Mouse (Mus musculus): ENCODE data around the gene Itgae. TPM values are rescaled to one million over a fixed set of nuclear protein-coding genes. Genes with fewer than 3 reads are reported as not detected.

The Itgae gene
- 0.24 and 0.44 TPM in 2 replicates for polyA plus RNA-seq (2015; fragmentation: Nextera tagmentation; extraction: Ambion mirVana)

DNA sequence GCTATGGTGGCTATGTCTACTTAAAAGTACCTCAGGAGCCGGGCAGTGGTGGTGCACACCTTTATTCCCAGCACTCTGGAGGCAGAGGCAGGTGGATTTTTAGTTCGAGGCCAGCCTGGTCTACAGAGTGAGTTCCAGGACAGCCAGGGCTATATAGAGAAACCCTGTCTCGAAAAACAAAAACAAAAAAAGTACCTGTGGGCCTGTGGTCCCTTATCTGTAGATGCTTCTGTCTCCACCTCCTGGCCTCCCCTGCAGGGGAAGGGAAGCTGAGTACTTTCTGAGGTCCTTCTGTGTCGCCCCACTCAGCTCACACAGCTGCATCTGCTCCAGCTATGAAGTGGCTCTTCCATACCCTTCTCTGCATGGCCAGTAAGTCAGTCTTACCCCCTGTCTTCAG, at the start of gene Itgae:
TSS of gene Itgae (plus strand) at position 301 of the 400 bp plus-strand sequence.
- Histone ChIP-seq H3K36me3 (ENCODE audit: insufficient read depth, low read length) (no peaks in the 10 kb centered on the region), H3K27ac (ENCODE audit: low read length) (no peak within 1 kb of the TSS), H3K4me3 (ENCODE audit: low read length) (no peak within 1 kb of the TSS), H3K9ac (replicated peaks; ENCODE audit: low read length) (no peak within 1 kb of the TSS), H3K4me1 (ENCODE audit: insufficient read depth, low read length) (peaks cover 3% of the 10 kb centered on the region), H3K4me2 (replicated peaks; ENCODE audit: low read depth, low read length) (no peak within 1 kb of the TSS), H3K9me3 (ENCODE audit: low read length) (no peaks in the 10 kb centered on the region), H3K27me3 (ENCODE audit: insufficient read depth, low read length) (no peaks in the 10 kb centered on the region)
- no peak for ATAC-seq (ENCODE audit: low FRiP score, low TSS enrichment)
- 86% methylated on average over 4 of the region's 4 CpGs for WGBS

DNA sequence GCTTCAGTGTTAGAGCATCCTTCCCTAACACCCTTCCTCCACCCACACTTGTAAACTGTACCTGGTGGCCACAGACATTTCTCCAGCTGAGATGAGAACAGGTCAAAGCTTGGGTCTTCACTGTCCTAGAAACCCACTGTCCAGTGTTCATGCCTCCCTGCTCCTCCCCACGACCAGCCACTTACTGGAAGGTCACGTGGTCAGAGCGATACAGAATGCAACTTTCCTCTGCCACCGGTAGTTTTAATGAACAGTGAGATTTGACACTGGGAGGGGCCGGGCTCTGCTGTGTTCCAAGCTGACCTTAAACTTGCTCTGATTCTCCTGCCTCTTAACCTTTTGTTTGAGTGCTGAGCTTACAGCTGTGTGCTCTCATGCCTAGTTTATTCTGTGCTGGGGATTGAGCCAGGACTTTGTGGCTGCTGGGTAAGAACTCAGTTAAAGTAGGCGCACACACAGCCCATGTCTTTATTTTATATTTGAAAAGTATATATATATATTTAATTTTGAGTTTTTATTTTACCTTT, 46.1 kb upstream of the Itgae start:
- Histone ChIP-seq H3K4me2 (replicated peaks; ENCODE audit: low read depth, low read length) (no peak overlapping the region), H3K36me3 (ENCODE audit: insufficient read depth, low read length) (no peaks in the 10 kb centered on the region), H3K9ac (replicated peaks; ENCODE audit: low read length) (no peak overlapping the region), H3K27me3 (ENCODE audit: insufficient read depth, low read length) (no peaks in the 10 kb centered on the region), H3K9me3 (ENCODE audit: low read length) (no peaks in the 10 kb centered on the region), H3K4me1 (ENCODE audit: insufficient read depth, low read length) (peaks cover 24% of the 10 kb centered on the region), H3K27ac (ENCODE audit: low read length) (no peak overlapping the region), H3K4me3 (ENCODE audit: low read length) (no peak overlapping the region)
- ATAC-seq (ENCODE audit: low FRiP score, low TSS enrichment), result no peak
- WGBS, result 30% methylated on average over 6 of the region's 6 CpGs

DNA sequence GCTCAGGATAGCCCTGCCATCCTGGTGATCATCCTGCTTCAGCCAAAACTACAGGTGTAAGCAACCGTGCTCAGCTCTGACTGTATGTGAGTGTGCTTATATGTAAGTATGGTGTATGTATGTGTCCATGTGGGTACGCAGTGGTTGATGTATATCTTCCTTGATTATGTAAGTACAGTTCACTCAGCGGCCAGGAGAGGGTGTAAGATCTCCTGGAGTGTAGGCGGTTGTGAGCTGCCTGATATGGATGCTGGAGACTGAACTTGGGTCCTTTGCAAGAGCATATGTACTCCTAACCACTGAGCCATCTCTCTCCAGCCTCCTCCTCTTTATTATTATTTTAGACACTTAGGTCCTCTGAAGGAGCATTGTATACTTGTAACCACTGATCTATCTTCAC, 45.6 kb upstream of the Itgae start:
- 76% methylated on average over 4 of the region's 4 CpGs for WGBS
- no peaks in the 10 kb centered on the region for H3K36me3 ChIP-seq (ENCODE audit: insufficient read depth, low read length)
- no peak overlapping the region for H3K4me2 ChIP-seq (replicated peaks; ENCODE audit: low read depth, low read length)

DNA sequence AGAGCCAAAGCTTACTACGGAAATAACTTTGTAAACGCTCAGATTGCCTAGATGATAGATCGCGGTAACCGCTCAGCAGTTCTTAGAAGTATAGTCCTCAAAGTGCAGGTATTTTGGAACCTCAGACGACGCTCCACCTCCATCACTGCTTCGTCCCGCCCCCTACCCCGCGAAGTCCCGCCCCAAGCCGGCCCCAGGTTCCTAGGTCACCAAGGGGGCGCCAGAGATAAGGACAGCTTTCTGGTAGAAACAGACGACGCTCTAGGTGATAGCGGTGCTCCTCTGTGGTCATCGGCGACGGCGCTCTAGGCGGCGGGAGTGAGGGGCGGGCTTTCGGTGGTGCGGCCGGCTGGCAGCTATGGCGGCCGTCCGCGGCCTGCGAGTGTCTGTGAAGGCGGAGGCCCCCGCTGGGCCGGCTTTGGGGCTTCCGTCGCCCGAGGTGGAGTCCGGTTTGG, 42.8 kb upstream of the Itgae start, which contains the start of gene Ncbp3:
TSS of gene Ncbp3 (plus strand) at position 242 of the 455 bp plus-strand sequence.
- H3K4me2 ChIP-seq (replicated peaks; ENCODE audit: low read depth, low read length), result peak within 1 kb of the TSS; percentile 85
- H3K4me1 ChIP-seq (ENCODE audit: insufficient read depth, low read length), result peaks cover 28% of the 10 kb centered on the region
- peak; percentile 95 for ATAC-seq (ENCODE audit: low FRiP score, low TSS enrichment)
- H3K4me3 ChIP-seq (ENCODE audit: low read length), result peak within 1 kb of the TSS; percentile 93
- H3K9ac ChIP-seq (replicated peaks; ENCODE audit: low read length), result peak within 1 kb of the TSS; percentile 99
- peak within 1 kb of the TSS; percentile 86 for H3K27ac ChIP-seq (ENCODE audit: low read length)
- H3K9me3 ChIP-seq (ENCODE audit: low read length), result no peaks in the 10 kb centered on the region
- no peaks in the 10 kb centered on the region for H3K27me3 ChIP-seq (ENCODE audit: insufficient read depth, low read length)
- peaks cover 8% of the 10 kb centered on the region; the same call in 1 of the 2 replicates for H3K36me3 ChIP-seq (ENCODE audit: insufficient read depth, low read length)
- WGBS, result under 1% methylated on average over 39 of the region's 39 CpGs

More for the DNA sequence above, 45.6 kb upstream of the Itgae start:
- Histone ChIP-seq H3K27ac (ENCODE audit: low read length) (no peak overlapping the region), H3K9ac (replicated peaks; ENCODE audit: low read length) (no peak overlapping the region), H3K4me3 (ENCODE audit: low read length) (no peak overlapping the region), H3K4me1 (ENCODE audit: insufficient read depth, low read length) (peaks cover 28% of the 10 kb centered on the region), H3K27me3 (ENCODE audit: insufficient read depth, low read length) (no peaks in the 10 kb centered on the region), H3K9me3 (ENCODE audit: low read length) (no peaks in the 10 kb centered on the region)
- no peak for ATAC-seq (ENCODE audit: low FRiP score, low TSS enrichment)

DNA sequence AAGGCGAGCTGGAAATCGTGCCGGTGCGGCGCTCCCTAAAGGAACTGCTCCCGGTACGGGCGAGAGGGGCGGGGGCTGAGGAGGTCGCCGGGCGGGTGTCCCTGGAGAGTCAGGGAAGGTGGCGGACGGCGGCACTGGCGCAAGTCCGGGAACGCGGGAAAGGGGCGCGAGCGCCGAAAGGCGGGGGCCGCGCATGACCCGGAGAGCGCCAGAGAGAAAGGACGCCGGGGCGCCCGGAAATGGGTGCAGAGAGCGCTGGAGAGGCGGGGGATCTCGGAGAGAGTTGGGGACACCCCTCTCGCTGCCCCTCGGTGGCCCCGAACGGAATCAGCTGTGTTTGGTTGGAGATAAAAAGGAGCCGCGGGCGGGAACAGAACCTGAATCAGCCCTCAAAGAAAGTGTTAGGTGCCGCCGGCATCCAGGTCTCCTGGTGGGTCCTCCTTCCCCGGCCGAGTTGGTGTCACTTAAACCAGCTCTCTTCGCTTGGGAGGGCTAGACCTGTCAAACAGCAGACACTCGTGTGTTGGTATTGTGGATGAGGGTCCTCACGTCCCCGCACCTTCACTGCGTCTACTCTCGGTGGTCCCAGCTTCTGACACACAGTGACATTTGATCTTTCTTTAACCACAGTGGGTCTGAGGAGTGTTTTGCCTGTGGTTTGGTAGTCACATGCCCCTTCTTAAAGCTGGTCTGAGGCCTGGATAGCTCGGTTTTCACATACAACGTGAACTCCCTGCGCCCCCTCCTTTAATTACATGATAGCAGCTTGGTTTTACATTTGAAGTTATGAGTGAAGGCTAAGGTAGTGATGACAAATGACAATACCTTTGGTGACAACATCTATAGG, 42.1 kb upstream of the Itgae start:
- peak; percentile 79 for ATAC-seq (ENCODE audit: low FRiP score, low TSS enrichment)
- Histone ChIP-seq H3K27ac (ENCODE audit: low read length) (peak overlapping the region; percentile 86), H3K4me3 (ENCODE audit: low read length) (peak overlapping the region; percentile 93), H3K36me3 (ENCODE audit: insufficient read depth, low read length) (peaks cover 10% of the 10 kb centered on the region; the same call in 1 of the 2 replicates), H3K9ac (replicated peaks; ENCODE audit: low read length) (peak overlapping the region; percentile 99), H3K9me3 (ENCODE audit: low read length) (no peaks in the 10 kb centered on the region), H3K4me1 (ENCODE audit: insufficient read depth, low read length) (peaks cover 28% of the 10 kb centered on the region), H3K4me2 (replicated peaks; ENCODE audit: low read depth, low read length) (peak overlapping the region; percentile 85), H3K27me3 (ENCODE audit: insufficient read depth, low read length) (no peaks in the 10 kb centered on the region)
- WGBS, result under 1% methylated on average over 53 of the region's 55 CpGs

DNA sequence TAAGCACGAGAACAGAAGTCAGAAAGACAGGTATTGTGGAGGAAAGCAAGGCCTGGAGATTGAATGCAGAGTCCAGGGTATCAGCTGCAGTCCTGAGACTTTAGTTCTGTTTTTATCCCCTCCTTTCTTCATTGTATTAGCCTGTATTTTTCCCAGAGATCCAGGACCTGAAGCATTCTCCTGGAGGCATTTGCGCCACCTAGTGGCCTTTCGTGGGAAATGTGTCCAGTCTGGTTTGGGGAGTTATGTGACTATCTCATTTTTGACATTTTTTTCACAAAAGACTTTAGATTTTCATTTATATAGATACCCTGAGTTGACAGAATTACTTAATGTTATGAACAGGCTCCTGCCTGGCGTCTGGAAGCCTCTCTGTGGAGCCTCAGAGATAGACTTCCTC, 41.0 kb upstream of the Itgae start:
- Histone ChIP-seq H3K27ac (ENCODE audit: low read length) (0 out of 2 replicates have a peak overlapping the region, but pooled peaks have one; percentile 25), H3K4me3 (ENCODE audit: low read length) (peak overlapping the region; percentile 93; the same call in 1 of the 2 replicates), H3K9me3 (ENCODE audit: low read length) (no peaks in the 10 kb centered on the region), H3K4me1 (ENCODE audit: insufficient read depth, low read length) (peaks cover 18% of the 10 kb centered on the region), H3K4me2 (replicated peaks; ENCODE audit: low read depth, low read length) (peak overlapping the region; percentile 85), H3K9ac (replicated peaks; ENCODE audit: low read length) (peak overlapping the region; percentile 33; the same call in 1 of the 2 replicates), H3K27me3 (ENCODE audit: insufficient read depth, low read length) (no peaks in the 10 kb centered on the region), H3K36me3 (ENCODE audit: insufficient read depth, low read length) (peaks cover 20% of the 10 kb centered on the region)
- ATAC-seq (ENCODE audit: low FRiP score, low TSS enrichment), result no peak
- WGBS, result 5% methylated on average over 4 of the region's 4 CpGs

DNA sequence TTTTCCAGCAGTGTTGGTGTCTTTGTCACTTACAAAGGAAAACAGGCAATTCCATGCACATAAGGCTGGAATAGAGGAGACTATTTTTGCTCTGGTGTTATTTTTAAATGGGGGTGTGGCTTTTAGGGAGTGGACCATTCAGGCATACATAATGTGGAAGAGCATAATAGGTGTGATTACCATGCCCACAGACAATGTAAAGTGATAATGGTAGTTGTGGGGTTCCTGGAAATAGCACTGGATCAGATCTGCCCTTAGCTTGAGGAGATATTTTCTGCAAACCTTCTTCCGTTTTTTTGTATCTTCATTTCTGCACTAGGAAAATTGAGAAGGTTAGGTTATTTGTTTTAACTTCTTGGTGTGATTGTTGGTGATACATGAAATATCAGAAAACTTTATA, 37.6 kb upstream of the Itgae start:
- no peak for ATAC-seq (ENCODE audit: low FRiP score, low TSS enrichment)

DNA sequence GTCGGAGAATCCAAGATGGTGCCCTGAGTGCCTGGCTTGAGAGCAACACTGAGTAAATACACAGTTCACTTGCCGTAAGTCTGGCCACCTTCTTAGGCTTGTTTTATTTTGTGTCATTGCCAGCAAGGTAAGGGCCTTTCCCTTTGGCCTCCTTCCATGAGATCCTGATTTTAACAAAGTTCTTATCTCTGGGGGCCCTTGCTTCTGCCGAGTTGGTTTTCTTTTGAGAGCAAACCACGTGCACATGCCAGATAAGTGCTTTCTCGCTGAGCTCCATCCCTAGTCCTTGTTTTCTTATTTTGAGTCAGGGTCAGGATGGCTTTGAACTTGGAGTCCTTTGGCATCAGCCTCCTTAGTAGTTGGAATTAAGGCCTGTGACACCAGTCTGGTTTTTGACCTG, 32.7 kb upstream of the Itgae start:
- Histone ChIP-seq H3K4me3 (ENCODE audit: low read length) (no peak overlapping the region), H3K27ac (ENCODE audit: low read length) (no peak overlapping the region), H3K4me1 (ENCODE audit: insufficient read depth, low read length) (no peaks in the 10 kb centered on the region), H3K27me3 (ENCODE audit: insufficient read depth, low read length) (no peaks in the 10 kb centered on the region), H3K4me2 (replicated peaks; ENCODE audit: low read depth, low read length) (no peak overlapping the region), H3K36me3 (ENCODE audit: insufficient read depth, low read length) (peaks cover 42% of the 10 kb centered on the region), H3K9me3 (ENCODE audit: low read length) (no peaks in the 10 kb centered on the region), H3K9ac (replicated peaks; ENCODE audit: low read length) (no peak overlapping the region)
- WGBS, result 89% methylated on average over 5 of the region's 5 CpGs
- ATAC-seq (ENCODE audit: low FRiP score, low TSS enrichment), result no peak

More for the DNA sequence above, 37.6 kb upstream of the Itgae start:
- Histone ChIP-seq H3K9me3 (ENCODE audit: low read length) (no peaks in the 10 kb centered on the region), H3K4me3 (ENCODE audit: low read length) (no peak overlapping the region), H3K4me2 (replicated peaks; ENCODE audit: low read depth, low read length) (no peak overlapping the region), H3K36me3 (ENCODE audit: insufficient read depth, low read length) (peaks cover 39% of the 10 kb centered on the region), H3K4me1 (ENCODE audit: insufficient read depth, low read length) (peaks cover 13% of the 10 kb centered on the region), H3K27me3 (ENCODE audit: insufficient read depth, low read length) (no peaks in the 10 kb centered on the region), H3K9ac (replicated peaks; ENCODE audit: low read length) (no peak overlapping the region), H3K27ac (ENCODE audit: low read length) (no peak overlapping the region)
- 82% methylated on average over 1 of the region's 1 CpGs for WGBS

DNA sequence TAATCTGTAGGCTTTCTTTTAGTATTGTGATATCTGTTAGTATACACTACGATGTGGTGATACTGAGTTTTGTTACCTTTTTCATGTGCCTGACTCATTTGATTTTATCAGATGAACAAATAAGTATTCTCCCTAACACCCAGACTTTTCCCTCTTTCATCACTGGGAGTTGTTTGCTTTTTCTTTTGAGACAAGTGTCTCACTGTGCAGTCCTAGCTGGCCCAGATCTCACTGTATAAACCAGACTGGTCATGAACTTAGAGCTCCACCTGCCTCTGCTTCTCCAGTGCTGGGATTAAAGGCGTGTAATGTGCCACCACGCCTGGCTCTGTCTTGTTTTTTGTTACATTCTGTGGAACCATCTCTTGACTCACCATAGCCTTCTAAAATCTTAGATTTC, 30.8 kb upstream of the Itgae start:
- Histone ChIP-seq H3K4me3 (ENCODE audit: low read length) (no peak overlapping the region), H3K4me2 (replicated peaks; ENCODE audit: low read depth, low read length) (no peak overlapping the region), H3K9ac (replicated peaks; ENCODE audit: low read length) (no peak overlapping the region), H3K27me3 (ENCODE audit: insufficient read depth, low read length) (no peaks in the 10 kb centered on the region), H3K36me3 (ENCODE audit: insufficient read depth, low read length) (peaks cover 29% of the 10 kb centered on the region), H3K4me1 (ENCODE audit: insufficient read depth, low read length) (no peaks in the 10 kb centered on the region), H3K9me3 (ENCODE audit: low read length) (no peaks in the 10 kb centered on the region), H3K27ac (ENCODE audit: low read length) (no peak overlapping the region)
- no peak for ATAC-seq (ENCODE audit: low FRiP score, low TSS enrichment)
- 90% methylated on average over 3 of the region's 3 CpGs for WGBS

DNA sequence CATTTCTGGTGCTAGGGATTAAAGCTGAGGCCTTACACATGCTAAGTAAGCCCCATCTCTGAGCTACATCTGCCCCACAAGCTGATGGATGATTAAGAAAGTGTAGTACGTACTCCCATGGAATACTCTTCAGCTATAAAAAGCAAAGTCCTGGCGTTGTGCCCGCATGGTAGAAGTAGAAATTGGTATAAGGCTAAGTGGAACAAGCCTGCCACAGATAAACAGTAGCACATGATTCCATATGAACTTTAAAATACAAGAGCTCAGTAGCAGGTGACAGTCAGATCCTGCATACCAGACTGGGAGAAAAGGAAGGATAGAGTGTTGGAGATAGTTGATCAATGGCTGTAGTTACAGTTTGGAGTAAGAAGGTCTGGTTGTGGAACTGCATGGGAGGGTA, 29.0 kb upstream of the Itgae start:
- Histone ChIP-seq H3K9me3 (ENCODE audit: low read length) (no peaks in the 10 kb centered on the region), H3K27ac (ENCODE audit: low read length) (no peak overlapping the region), H3K9ac (replicated peaks; ENCODE audit: low read length) (no peak overlapping the region), H3K36me3 (ENCODE audit: insufficient read depth, low read length) (peaks cover 27% of the 10 kb centered on the region), H3K4me1 (ENCODE audit: insufficient read depth, low read length) (no peaks in the 10 kb centered on the region), H3K27me3 (ENCODE audit: insufficient read depth, low read length) (no peaks in the 10 kb centered on the region), H3K4me3 (ENCODE audit: low read length) (no peak overlapping the region), H3K4me2 (replicated peaks; ENCODE audit: low read depth, low read length) (no peak overlapping the region)
- 90% methylated on average over 3 of the region's 3 CpGs for WGBS
- no peak for ATAC-seq (ENCODE audit: low FRiP score, low TSS enrichment)
